Mouse (Mus musculus) forebrain, postnatal 0 days (tissue): Measurements from ENCODE around the gene Fnip1. TPM values are rescaled to one million over a fixed set of nuclear protein-coding genes. Genes with fewer than 3 reads are reported as not detected.
"Not testable (repeated sequence)": the region's sequence is repeated elsewhere in the genome, so short reads cannot be mapped to it uniquely, and the experiment has no call there.

Source experiments
- ATAC-seq: fragments of 200-750 bp; cut with Nextera tagmentation; 2 replicates; pipeline ENCODE4 v1.8.0; 2017; ENCODE audit warnings: mild to moderate bottlenecking, moderate library complexity
- DNase-seq: peaks from one replicate; pipeline ENCODE4 v3.0.0-alpha.2; 2015
- H3K27ac ChIP-seq: fragments of 300-500 bp; sonication (generic); 2 replicates; pipeline ENCODE4 v1.5.1; 2014; ENCODE audit warnings: low read depth, mild to moderate bottlenecking, antibody characterized with exemption, low read length, moderate library complexity, mixed read lengths
- H3K27me3 ChIP-seq: fragments of 300-500 bp; sonication (generic); 2 replicates; pipeline ENCODE4 v1.6.1; 2014; ENCODE audit warnings: mild to moderate bottlenecking, low read length, mixed read lengths; ENCODE audit not compliant: insufficient read depth
- H3K36me3 ChIP-seq: fragments of 300-500 bp; sonication (generic); 2 replicates; pipeline ENCODE4 v1.6.1; 2014; ENCODE audit warnings: mild to moderate bottlenecking, moderate library complexity; ENCODE audit not compliant: insufficient read depth
- H3K4me1 ChIP-seq: fragments of 300-500 bp; sonication (generic); 2 replicates; pipeline ENCODE4 v1.6.1; 2014; ENCODE audit warnings: antibody characterized with exemption; ENCODE audit not compliant: insufficient read depth
- H3K4me2 ChIP-seq: fragments of 300-500 bp; sonication (generic); 2 replicates; pipeline ENCODE4 v1.6.1; 2014; ENCODE audit warnings: low read depth, mild to moderate bottlenecking, moderate library complexity
- H3K4me3 ChIP-seq: fragments of 300-500 bp; sonication (generic); 2 replicates; pipeline ENCODE4 v1.5.1; 2014; ENCODE audit warnings: low read depth, low read length, mixed read lengths
- H3K9ac ChIP-seq: fragments of 300-500 bp; sonication (generic); 2 replicates; pipeline ENCODE4 v1.6.1; 2014; ENCODE audit warnings: mild to moderate bottlenecking
- H3K9me3 ChIP-seq: fragments of 300-500 bp; sonication (generic); 2 replicates; pipeline ENCODE4 v1.6.1; 2016; ENCODE audit warnings: low read length
- CTCF ChIP-seq: sonication (generic); IDR thresholded peaks from 2 replicates; pipeline ENCODE4 v1.5.1; 2016; ENCODE audit warnings: antibody characterized with exemption, control low read depth, low read depth
- WGBS: fragments of 180-500 bp; shearing (Covaris S2); extraction: QIAGEN DNeasy Blood & Tissue Kit; methylation state at CpG from one replicate; pipeline ENCODE4 v1.1.7; 2014; 5-methylcytosine and 5-hydroxymethylcytosine counted together
- polyA plus RNA-seq: library from polyadenylated mRNA; unstranded; fragments of >200 nt; fragmentation: Nextera tagmentation; extraction: Ambion mirVana; gene quantifications from 2 replicates; pipeline ENCODE4 v1.2.1, GENCODE M21; 2015
- total RNA-seq: library from RNA; depleted of rRNA; stranded (reverse); fragments of >200 nt; gene quantifications from 2 replicates; pipeline ENCODE4 v1.2.3, GENCODE M21; 2014; rRNA removed

The Fnip1 gene
- total RNA-seq: 28.1 and 31.8 TPM in 2 replicates
- polyA plus RNA-seq: 5.0 and 6.9 TPM in 2 replicates

GRCm38 (mm10) chr11:54437823-54438337 lies at the start of gene Fnip1:
Fnip1 (plus strand) TSS chr11:54438199.
- WGBS: 1% methylated on average over 47 of the region's 47 CpGs
- Histone ChIP-seq H3K27ac (peak within 1 kb of the TSS; percentile 81), H3K9me3 (no peaks in the 10 kb centered on the region), H3K4me2 (peak within 1 kb of the TSS; percentile 64), H3K4me1 (peaks cover 14% of the 10 kb centered on the region; the same call in 1 of the 2 replicates), H3K27me3 (no peaks in the 10 kb centered on the region), H3K4me3 (peak within 1 kb of the TSS; percentile 97), H3K36me3 (no peaks in the 10 kb centered on the region), H3K9ac (peak within 1 kb of the TSS; percentile 84)
- TF ChIP-seq CTCF: no peak
- ATAC-seq: peak; percentile 97
- DNase-seq: peak; percentile 96

- 81% methylated on average over 8 of the region's 8 CpGs for WGBS
Observed at GRCm38 (mm10) chr11:54390386-54390785, 47.6 kb upstream of the Fnip1 start.

GRCm38 (mm10) chr11:54391326-54391725 lies 46.7 kb upstream of the Fnip1 start:
- no peak overlapping the region for H3K4me2 ChIP-seq
- ATAC-seq: no peak
- no peaks in the 10 kb centered on the region for H3K4me1 ChIP-seq
- no peak for TF ChIP-seq CTCF
- H3K27me3 ChIP-seq: no peaks in the 10 kb centered on the region
- no peaks in the 10 kb centered on the region for H3K36me3 ChIP-seq
- H3K27ac ChIP-seq: no peak overlapping the region
- no peaks in the 10 kb centered on the region for H3K9me3 ChIP-seq
- WGBS: 88% methylated on average over 4 of the region's 4 CpGs
- no peak for DNase-seq
- no peak overlapping the region for H3K9ac ChIP-seq
- H3K4me3 ChIP-seq: no peak overlapping the region

More at GRCm38 (mm10) chr11:54390386-54390785, 47.6 kb upstream of the Fnip1 start:
- H3K9me3 ChIP-seq: no peaks in the 10 kb centered on the region
- no peaks in the 10 kb centered on the region for H3K27me3 ChIP-seq
- H3K9ac ChIP-seq: no peak overlapping the region
- H3K4me2 ChIP-seq: no peak overlapping the region
- H3K27ac ChIP-seq: no peak overlapping the region
- ATAC-seq: no peak
- H3K4me3 ChIP-seq: no peak overlapping the region
- H3K36me3 ChIP-seq: no peaks in the 10 kb centered on the region
- no peak for TF ChIP-seq CTCF
- no peak for DNase-seq
- H3K4me1 ChIP-seq: no peaks in the 10 kb centered on the region

DNA sequence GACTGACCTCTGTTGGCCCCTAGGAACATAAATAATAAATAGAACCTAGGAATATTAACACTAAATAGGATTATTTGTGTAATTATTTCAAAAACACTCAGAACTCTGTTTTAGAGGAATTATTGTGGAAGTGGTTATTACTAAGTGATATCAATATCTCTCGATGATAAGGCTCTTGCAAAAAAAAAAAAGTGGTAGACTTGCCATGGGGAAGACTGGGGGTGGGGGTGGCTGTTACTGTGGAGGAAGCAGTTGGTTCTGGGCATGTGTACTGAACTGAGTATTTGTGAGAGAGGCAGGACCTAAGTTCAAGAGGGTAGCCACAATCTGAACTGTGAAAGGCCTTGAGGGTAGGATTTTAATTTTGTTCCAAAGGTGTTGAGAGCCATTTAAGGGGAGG lies 41.3 kb upstream of the Fnip1 start:
- no peak overlapping the region for H3K4me2 ChIP-seq
- no peak for DNase-seq
- WGBS: 92% methylated on average over 1 of the region's 1 CpGs
- H3K27ac ChIP-seq: no peak overlapping the region
- TF ChIP-seq CTCF: no peak
- H3K4me3 ChIP-seq: no peak overlapping the region
- no peak overlapping the region for H3K9ac ChIP-seq
- H3K9me3 ChIP-seq: no peaks in the 10 kb centered on the region
- H3K4me1 ChIP-seq: no peaks in the 10 kb centered on the region
- H3K36me3 ChIP-seq: no peaks in the 10 kb centered on the region
- ATAC-seq: no peak
- no peaks in the 10 kb centered on the region for H3K27me3 ChIP-seq

DNA sequence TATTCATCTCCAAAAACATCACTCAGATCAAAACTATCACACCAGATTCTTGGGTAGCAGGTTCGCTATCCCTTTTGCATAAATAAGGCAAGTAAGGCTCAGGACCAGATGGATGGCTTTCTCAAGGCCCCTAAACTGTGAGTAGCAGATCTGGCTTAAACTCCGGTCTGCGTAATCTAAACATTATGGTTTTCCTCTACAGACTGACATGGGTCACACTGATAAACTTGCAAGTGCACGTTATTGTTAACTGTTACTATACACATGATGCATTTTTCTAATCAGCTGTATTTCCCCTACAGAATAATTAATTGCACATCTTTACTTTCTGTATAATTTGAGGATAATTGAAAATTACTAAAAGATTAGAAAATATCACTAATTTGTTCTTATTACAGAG lies 39.9 kb upstream of the Fnip1 start:
- TF ChIP-seq CTCF: no peak
- H3K27me3 ChIP-seq: no peaks in the 10 kb centered on the region
- no peaks in the 10 kb centered on the region for H3K4me1 ChIP-seq
- no peaks in the 10 kb centered on the region for H3K36me3 ChIP-seq
- no peak overlapping the region for H3K9ac ChIP-seq
- H3K4me3 ChIP-seq: no peak overlapping the region
- H3K4me2 ChIP-seq: no peak overlapping the region
- ATAC-seq (no peak), DNase-seq (no peak)
- no peaks in the 10 kb centered on the region for H3K9me3 ChIP-seq
- no peak overlapping the region for H3K27ac ChIP-seq
- WGBS: 76% methylated on average over 4 of the region's 4 CpGs

- H3K36me3 ChIP-seq, H3K9ac ChIP-seq, DNase-seq, H3K4me1 ChIP-seq, H3K9me3 ChIP-seq, ATAC-seq, H3K27ac ChIP-seq, H3K27me3 ChIP-seq, H3K4me3 ChIP-seq, H3K4me2 ChIP-seq: not testable (repeated sequence)
- WGBS: 94% methylated on average over 20 of the region's 20 CpGs
Observed at GRCm38 (mm10) chr11:54400803-54401202, 37.2 kb upstream of the Fnip1 start.

- DNase-seq: no peak
- Histone ChIP-seq H3K36me3 (no peaks in the 10 kb centered on the region), H3K9me3 (no peaks in the 10 kb centered on the region), H3K4me3 (no peak overlapping the region), H3K27me3 (no peaks in the 10 kb centered on the region), H3K4me2 (no peak overlapping the region), H3K27ac (no peak overlapping the region), H3K4me1 (no peaks in the 10 kb centered on the region), H3K9ac (no peak overlapping the region)
- no peak for ATAC-seq
- WGBS: 79% methylated on average over 4 of the region's 4 CpGs
- no peak for TF ChIP-seq CTCF
Observed at GRCm38 (mm10) chr11:54404885-54405284, 33.1 kb upstream of the Fnip1 start.
